Mouse (Mus musculus) WW6 (cell line): ENCODE results near the gene Cep44.

Source experiments
- DNase-seq: peaks from one replicate; pipeline ENCODE4 v3.0.0-alpha.2; 2013; ENCODE audit warnings: low read depth, low spot score

The Cep44 gene

GRCm38 (mm10) chr8:56550558-56551360, at the start of gene Cep44, which contains the start of gene Fbxo8:
Cep44 (minus strand) TSS chr8:56551047.
Fbxo8 (plus strand) TSS chr8:56551090.
- DNase-seq, result peak; percentile 69

GRCm38 (mm10) chr8:56591502-56591901, 40.7 kb upstream of the Cep44 start:
- DNase-seq, result no peak

- DNase-seq, result no peak
Measured at GRCm38 (mm10) chr8:56591084-56591483, 40.2 kb upstream of the Cep44 start.

- no peak for DNase-seq
Measured at GRCm38 (mm10) chr8:56589004-56589403, 38.2 kb upstream of the Cep44 start.

GRCm38 (mm10) chr8:56582841-56583240, 32.0 kb upstream of the Cep44 start:
- DNase-seq, result no peak

GRCm38 (mm10) chr8:56580918-56581317, 30.1 kb upstream of the Cep44 start:
- DNase-seq, result no peak

GRCm38 (mm10) chr8:56566856-56567255, 16.0 kb upstream of the Cep44 start:
- DNase-seq, result peak; percentile 26

- DNase-seq, result no peak
Measured at GRCm38 (mm10) chr8:56564399-56565047, 13.7 kb upstream of the Cep44 start.

GRCm38 (mm10) chr8:56552551-56553103, 1.8 kb upstream of the Cep44 start:
- no peak for DNase-seq

GRCm38 (mm10) chr8:56552045-56552444, 1.2 kb upstream of the Cep44 start:
- DNase-seq, result no peak

- DNase-seq, result peak; percentile 68
Measured at GRCm38 (mm10) chr8:56551361-56551852, 560 bp upstream of the Cep44 start.

GRCm38 (mm10) chr8:56547866-56548265, 3.0 kb downstream of the Cep44 start:
- DNase-seq, result no peak

GRCm38 (mm10) chr8:56540706-56541105, 10.1 kb downstream of the Cep44 start:
- DNase-seq, result no peak

- DNase-seq, result peak; percentile 14
Measured at GRCm38 (mm10) chr8:56530359-56530758, 20.5 kb downstream of the Cep44 start.

- no peak for DNase-seq
Measured at GRCm38 (mm10) chr8:56528869-56529268, 22.0 kb downstream of the Cep44 start.

GRCm38 (mm10) chr8:56521051-56521450, 29.8 kb downstream of the Cep44 start:
- DNase-seq, result no peak

- DNase-seq, result no peak
Measured at GRCm38 (mm10) chr8:56520249-56520648, 30.6 kb downstream of the Cep44 start.

- DNase-seq, result no peak
Measured at GRCm38 (mm10) chr8:56518848-56519247, 32.0 kb downstream of the Cep44 start.

- no peak for DNase-seq
Measured at GRCm38 (mm10) chr8:56508952-56509479, 41.8 kb downstream of the Cep44 start.

- no peak for DNase-seq
Measured at GRCm38 (mm10) chr8:56508318-56508951, 42.4 kb downstream of the Cep44 start.

GRCm38 (mm10) chr8:56501911-56502310, 48.9 kb downstream of the Cep44 start:
- DNase-seq, result no peak

GRCm38 (mm10) chr8:56489496-56489895, 61.4 kb downstream of the Cep44 start:
- DNase-seq, result no peak
